Comparison of ENCODE assay signal across 21 mouse cellular contexts in genomic region chr10:117504267-117504902, GRCm38 (mm10).
DNase-seq lines count a peak whose midpoint lies in the region; ATAC-seq lines count a peak whose summit lies in the region.
"Had no signal": no experiment of that assay in that cellular context is flagged by ENCODE, and none has a peak within 500 bp of the region (broad histone marks: within the 10 kb centered on the region; RNA-seq: fewer than 3 reads in every experiment).

No protein-coding gene starts in this region.

- no peak overlapping the region for H3K27ac ChIP-seq in heart, embryonic 12.5 days (ENCODE audit: poor library complexity, severe bottlenecking)
- H3K27ac ChIP-seq: embryonic facial prominence, embryonic 10.5 days; embryonic facial prominence, embryonic 12.5 days; forebrain, embryonic 13.5 days; forebrain, embryonic 15.5 days had no signal

- DNase-seq in heart, adult 11 months, result peak; percentile 8
- peak; percentile 93 for DNase-seq in 3T3-L1 (ENCODE audit: low read depth, low spot score)
- peak; percentile 54 for DNase-seq in Muller cell, postnatal 12 days (ENCODE audit: inconsistent ontology term)
- no peak for DNase-seq in B cell, adult 2 months
- DNase-seq in cerebellum, postnatal 10 days, result no peak
- DNase-seq: adrenal gland, adult 8-10 months; adrenal gland, postnatal 14 days; adrenal gland, postnatal 36 days; cerebellum, adult 11 months; cerebellum, adult 18-20 months; cerebellum, adult 8-10 months; cerebellum, adult 9-11 months; cerebellum, postnatal 25 days; forebrain, postnatal 0 days had no signal

- H3K36me3 ChIP-seq in heart, embryonic 12.5 days, result no peaks in the 10 kb centered on the region
- H3K36me3 ChIP-seq: embryonic facial prominence, embryonic 10.5 days; embryonic facial prominence, embryonic 12.5 days; forebrain, embryonic 15.5 days had no signal

- H3K4me2 ChIP-seq in heart, embryonic 12.5 days, result no peak overlapping the region
- H3K4me2 ChIP-seq: embryonic facial prominence, embryonic 12.5 days; forebrain, embryonic 13.5 days; forebrain, embryonic 15.5 days had no signal

- H3K27me3 ChIP-seq in heart, embryonic 12.5 days (replicated peaks), result no peaks in the 10 kb centered on the region
- H3K27me3 ChIP-seq: embryonic facial prominence, embryonic 12.5 days; forebrain, embryonic 13.5 days; forebrain, embryonic 15.5 days had no signal

- 77% methylated on average over 5 of the region's 5 CpGs for WGBS in heart, embryonic 12.5 days

- no peak overlapping the region for H3K4me3 ChIP-seq in heart, embryonic 12.5 days
- H3K4me3 ChIP-seq: embryonic facial prominence, embryonic 10.5 days; embryonic facial prominence, embryonic 12.5 days; forebrain, embryonic 13.5 days; forebrain, embryonic 15.5 days had no signal

- no peak overlapping the region for H3K9ac ChIP-seq in heart, embryonic 12.5 days
- H3K9ac ChIP-seq: embryonic facial prominence, embryonic 12.5 days; forebrain, embryonic 13.5 days; forebrain, embryonic 15.5 days; forebrain, postnatal 0 days had no signal

- 0 out of 2 replicates have a peak, but pooled peaks cover 4% of the 10 kb centered on the region for H3K4me1 ChIP-seq in heart, embryonic 12.5 days (replicated peaks)
- H3K4me1 ChIP-seq: embryonic facial prominence, embryonic 12.5 days; forebrain, embryonic 13.5 days; forebrain, embryonic 15.5 days had no signal

- H3K9me3 ChIP-seq in heart, embryonic 12.5 days (replicated peaks), result no peaks in the 10 kb centered on the region
- H3K9me3 ChIP-seq: embryonic facial prominence, embryonic 10.5 days; embryonic facial prominence, embryonic 12.5 days; forebrain, embryonic 13.5 days; forebrain, embryonic 15.5 days had no signal

- ATAC-seq in heart, embryonic 12.5 days (ENCODE audit: insufficient number of reproducible peaks, low FRiP score), result no peak
- ATAC-seq: activated CD4-positive, CD25-positive, alpha-beta regulatory T cell, adult 4 months; forebrain, embryonic 13.5 days; forebrain, embryonic 15.5 days; forebrain, postnatal 0 days; Patski had no signal

Comparison
In these comparisons a context has a peak if more than half of its experiments do, and no peak if none do; other contexts are left out.
1. DNase-seq: peak in heart, adult 11 months (single experiment), 3T3-L1 (single experiment) and Muller cell, postnatal 12 days (single experiment); none in B cell, adult 2 months (0 of 2) and cerebellum, postnatal 10 days (0 of 2).